Mouse (Mus musculus) bone marrow, adult 2 months (tissue): ENCODE measurements at regions not wholly inside any gene's neighbourhood (a gene's known extent, or its start where the extent isn't known, plus 50 kb on each side); places are given as distances from the start of the nearest gene placed in this dataset.

ENCODE experiments used
- CTCF ChIP-seq: fragments of 200-500 bp; IDR thresholded peaks from 2 replicates; pipeline ENCODE4 v1.5.1; 2011; ENCODE audit warnings: low read length, control low read depth; ENCODE audit not compliant: control insufficient read depth, insufficient read depth
- POLR2A ChIP-seq: fragments of 200-500 bp; IDR thresholded peaks from 2 replicates; pipeline ENCODE4 v1.6.1; 2011; ENCODE audit warnings: low read depth, mild to moderate bottlenecking, control low read depth, low read length, borderline replicate concordance; ENCODE audit not compliant: control insufficient read depth

- TF ChIP-seq POLR2A (no peak), CTCF (no peak)
Measured at GRCm38 (mm10) chr5:17141555-17141954, 231.4 kb upstream of the Speer4f2 start.
